Mouse (Mus musculus) left cerebral cortex, postnatal 25 days (tissue): ENCODE measurements around the gene Ptprf. TPM values are rescaled to one million over a fixed set of nuclear protein-coding genes. Genes with fewer than 3 reads are reported as not detected.
A peak's percentile ranks its signal among the peaks of the same experiment; 100 is the strongest.

Experiments used
- DNase-seq, 2 experiments: peaks; one replicate each; pipeline ENCODE4 v3.0.0; 2022; ENCODE audit warnings: low spot score in 2 of 2, mixed read lengths in 1 of 2
- intact Hi-C: fragments of 180-260 bp; cut with DNase I; formaldehyde crosslinking; loops from one replicate; pipeline ENCODE4 v1.15.1; 2025
- total RNA-seq, 2 experiments: library from RNA; stranded (reverse); gene quantifications; 2 replicates each; pipeline ENCODE4 v1.2.3; 2021

The Ptprf gene
- total RNA-seq, 2 experiments from 2014 or later: 134 to 135 TPM

- DNase-seq: no peak
- intact Hi-C loops: no loop called here
Measured at GRCm38 (mm10) chr4:118289266-118289665, 1.9 kb downstream of the Ptprf start.

GRCm38 (mm10) chr4:118288531-118288930 lies 2.7 kb downstream of the Ptprf start:
- no peak for DNase-seq
- intact Hi-C loops: no loop called here

- intact Hi-C loops: no loop called here
Measured at GRCm38 (mm10) chr4:118286202-118286601, 5.0 kb downstream of the Ptprf start.

DNA sequence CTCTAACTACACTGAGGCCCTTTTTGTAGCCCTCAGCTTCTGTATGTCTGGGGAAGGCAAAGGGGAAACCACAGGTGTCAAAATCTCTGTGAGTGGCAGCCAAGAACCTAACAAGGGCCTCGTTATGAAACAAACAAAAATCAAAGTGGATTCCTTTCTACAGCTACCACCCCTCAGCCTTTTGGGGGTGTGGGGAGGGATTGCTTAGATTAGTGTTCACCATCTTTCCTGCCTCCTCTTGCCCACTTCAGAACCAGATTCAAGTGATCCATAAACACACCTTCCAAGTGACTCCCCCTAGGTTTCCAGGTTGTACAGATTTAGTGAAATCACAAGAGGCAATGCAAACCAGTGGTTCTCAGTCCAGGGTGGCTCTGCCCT lies 9.0 kb downstream of the Ptprf start:
- no peak for DNase-seq
- intact Hi-C loops: no loop called here

More at GRCm38 (mm10) chr4:118286202-118286601, 5.0 kb downstream of the Ptprf start:
- DNase-seq: no peak

DNA sequence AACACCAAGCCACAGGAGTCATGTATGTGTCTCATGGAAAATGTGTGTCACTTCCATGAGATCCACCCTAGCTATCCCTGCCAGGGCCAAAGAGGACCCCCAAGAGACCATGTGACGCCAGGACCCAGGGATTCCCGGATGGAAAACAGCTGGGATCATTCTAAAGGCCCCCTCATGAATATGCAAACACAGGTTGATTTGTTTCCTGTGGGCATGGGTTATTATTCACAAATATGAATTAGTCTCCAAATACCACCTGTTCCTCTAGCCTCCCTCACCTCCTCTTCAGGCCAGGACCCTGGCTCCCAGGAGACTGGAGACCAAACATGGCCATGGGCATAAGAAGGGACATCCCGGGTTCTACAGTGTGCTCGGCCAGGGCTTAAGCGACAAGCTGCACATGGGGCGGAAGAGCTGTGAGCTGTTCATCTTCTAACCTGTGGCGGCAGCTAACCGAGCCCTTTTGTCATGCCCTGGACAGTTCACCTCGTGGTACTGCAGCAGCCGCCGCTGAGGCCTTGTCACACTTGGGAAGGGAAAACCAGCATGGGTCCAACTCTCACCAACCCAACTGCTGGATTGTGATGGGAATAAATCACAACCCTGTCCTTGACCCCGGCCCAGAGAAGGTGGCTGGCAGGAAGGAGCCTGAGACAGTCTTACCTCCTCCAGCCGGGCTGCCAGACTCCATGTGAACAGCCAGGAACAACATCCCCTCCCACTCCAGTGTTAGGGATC lies 9.6 kb downstream of the Ptprf start:
- DNase-seq: no peak
- intact Hi-C loops: no loop called here

DNA sequence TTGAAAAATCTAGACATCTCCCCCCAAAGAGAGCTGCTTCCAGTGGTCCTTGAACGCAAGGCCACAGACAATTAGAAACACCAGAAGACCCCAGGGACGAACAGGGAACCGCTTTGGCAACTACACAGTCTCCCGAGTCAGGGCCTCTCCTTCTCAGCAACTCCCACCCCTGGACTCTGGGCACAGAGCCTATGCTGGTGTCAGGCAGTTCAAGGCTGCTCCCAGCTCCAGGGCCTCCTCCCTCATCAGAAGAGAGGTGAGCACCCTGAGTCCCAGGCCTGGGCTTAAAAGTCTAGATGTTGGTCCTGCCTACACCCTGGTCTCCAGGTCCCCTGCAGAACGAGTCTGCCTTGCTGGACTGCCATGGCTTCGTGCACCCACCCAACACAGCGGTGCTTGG lies 10.7 kb downstream of the Ptprf start:
- no peak for DNase-seq
- intact Hi-C loops: no loop called here

- intact Hi-C loops: no loop called here
- peak; percentile 69 to 73 for DNase-seq
Measured at GRCm38 (mm10) chr4:118276520-118277232, 14.5 kb downstream of the Ptprf start.

DNA sequence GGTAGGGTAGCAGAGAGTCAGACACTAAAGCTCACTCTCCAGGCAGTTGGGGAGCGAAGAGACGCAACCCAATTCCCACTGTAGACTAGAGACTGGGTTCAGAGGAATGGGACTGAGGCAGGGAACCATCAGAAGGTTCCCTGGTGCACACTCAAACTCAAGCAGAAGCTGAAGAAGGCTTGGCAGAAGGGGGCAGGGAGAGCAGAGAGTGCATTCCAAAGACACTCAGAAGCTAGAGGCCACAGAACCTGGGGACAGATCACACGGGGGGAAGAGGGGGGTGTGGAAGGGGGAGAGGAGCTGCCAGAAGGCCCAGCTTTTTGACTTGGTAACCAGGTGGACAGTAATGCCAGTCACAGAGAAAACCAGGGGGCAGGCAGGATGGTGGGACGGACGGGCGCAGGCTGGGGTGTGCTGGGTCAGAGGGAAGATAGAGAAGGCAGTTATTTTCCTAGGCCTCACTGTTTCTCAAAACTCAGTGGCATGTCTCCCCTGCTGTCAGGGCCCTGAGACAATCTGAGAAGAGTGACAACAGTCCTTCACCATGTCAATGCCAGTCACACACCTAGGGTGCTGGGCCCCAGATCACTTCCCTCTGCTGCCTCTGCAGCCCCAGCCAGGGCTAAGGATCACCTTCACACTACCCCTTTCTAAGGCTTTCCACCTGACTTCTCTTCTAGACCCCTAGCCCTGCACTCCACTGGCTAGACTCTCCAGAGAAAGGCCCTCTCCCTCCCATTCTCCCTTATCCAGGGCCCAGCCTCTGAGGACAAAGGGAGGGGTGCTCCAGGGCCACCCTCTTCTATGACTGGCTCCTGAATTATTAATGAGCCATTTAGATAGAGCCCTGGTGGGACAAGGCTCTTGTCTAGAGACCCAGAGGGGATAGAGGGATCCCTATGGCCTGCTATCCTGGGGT lies 15.3 kb downstream of the Ptprf start:
- no peak for DNase-seq
- intact Hi-C loops: no loop called here

GRCm38 (mm10) chr4:118274521-118274920 lies 16.7 kb downstream of the Ptprf start:
- DNase-seq: no peak
- intact Hi-C loops: no loop called here

DNA sequence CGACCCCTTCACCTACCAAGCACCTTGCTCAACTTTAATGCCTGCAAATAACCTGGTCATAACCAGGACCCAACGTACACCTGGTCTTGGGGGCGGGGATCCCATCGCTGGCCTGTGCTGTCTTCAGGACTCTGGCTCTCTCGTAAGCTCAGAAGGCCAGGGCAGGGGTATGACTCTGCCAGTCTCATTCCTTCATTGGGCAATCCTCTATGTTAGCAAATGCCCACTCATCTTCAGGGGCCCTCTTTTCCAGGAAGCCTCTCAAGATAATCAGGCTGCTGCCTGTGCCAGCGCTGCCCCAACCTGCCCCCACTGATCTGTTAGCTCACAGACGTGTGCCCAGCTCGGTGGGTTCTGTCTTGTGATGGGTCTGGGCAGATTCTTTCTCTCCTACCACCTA lies 17.2 kb downstream of the Ptprf start:
- no peak for DNase-seq
- intact Hi-C loops: no loop called here

- intact Hi-C loops: no loop called here
- DNase-seq: no peak
Measured at GRCm38 (mm10) chr4:118273545-118273944, 17.7 kb downstream of the Ptprf start.

DNA sequence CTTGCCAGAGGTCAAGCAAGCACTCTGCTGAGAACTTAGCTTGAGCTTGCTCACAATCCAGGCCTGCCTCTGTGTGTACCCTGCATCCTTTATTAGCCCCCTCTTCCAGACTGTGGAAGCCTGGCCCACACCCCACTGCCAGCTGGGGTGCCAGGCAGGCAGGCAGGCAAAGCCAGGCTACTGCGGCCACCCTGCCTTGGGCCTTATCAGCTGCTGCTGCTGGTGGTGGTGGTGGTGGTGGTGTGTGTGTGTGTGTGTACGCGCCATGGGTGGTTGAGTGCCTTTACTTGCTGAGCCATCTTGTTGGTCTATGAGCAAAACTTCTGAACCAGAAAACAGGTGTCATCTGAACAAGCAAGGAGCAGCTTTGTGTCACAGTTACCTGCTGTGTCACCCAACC lies 18.3 kb downstream of the Ptprf start:
- intact Hi-C loops: no loop called here
- no peak for DNase-seq

- intact Hi-C loops: no loop called here
- no peak for DNase-seq
Measured at GRCm38 (mm10) chr4:118272258-118272657, 18.9 kb downstream of the Ptprf start.

DNA sequence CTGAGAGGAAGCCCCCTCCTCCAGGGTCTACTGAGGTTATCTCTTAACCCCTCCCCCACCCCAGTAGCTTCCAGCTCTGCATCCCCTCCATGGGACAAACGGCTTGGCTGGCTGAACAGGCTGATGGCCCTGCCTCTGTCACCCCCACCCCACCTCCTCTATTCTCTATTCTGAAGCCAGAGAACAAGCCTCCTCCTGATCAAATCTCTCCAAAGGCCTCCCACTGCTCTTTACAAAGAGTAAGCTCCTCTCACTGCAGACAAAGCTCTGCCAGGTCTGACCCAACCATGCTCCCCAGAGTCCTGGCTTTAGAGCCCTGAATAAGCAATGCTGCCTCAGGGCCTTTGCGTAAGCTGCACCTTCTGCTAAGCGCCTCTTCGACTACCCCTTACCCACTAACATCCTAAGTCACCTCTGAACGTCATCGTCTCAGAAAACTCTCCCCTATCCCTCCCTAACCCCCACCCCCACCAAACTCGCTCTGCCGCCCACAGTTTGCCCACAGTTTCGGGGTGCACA lies 19.6 kb downstream of the Ptprf start:
- intact Hi-C loops: no loop called here
- no peak for DNase-seq

DNA sequence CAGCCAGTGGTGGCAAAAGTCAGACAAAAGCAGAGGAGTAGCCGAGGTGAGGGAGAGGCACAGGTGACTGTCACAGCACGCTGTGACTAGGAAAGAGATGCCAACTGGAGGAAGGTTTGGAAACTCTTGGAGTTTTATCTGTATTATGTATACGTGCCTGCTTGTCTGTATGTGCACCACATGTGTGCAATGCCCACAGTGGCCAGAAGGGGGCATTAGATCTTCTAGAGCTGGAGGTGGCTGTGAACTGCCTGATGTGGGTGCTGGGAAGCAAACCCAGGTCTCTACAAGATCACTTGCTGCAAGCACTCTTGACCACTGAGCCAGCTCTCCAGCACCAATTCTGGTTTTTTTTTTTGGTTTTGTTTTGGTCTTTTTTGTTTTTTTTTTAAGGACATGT lies 20.5 kb downstream of the Ptprf start:
- intact Hi-C loops: no loop called here
- DNase-seq: no peak

DNA sequence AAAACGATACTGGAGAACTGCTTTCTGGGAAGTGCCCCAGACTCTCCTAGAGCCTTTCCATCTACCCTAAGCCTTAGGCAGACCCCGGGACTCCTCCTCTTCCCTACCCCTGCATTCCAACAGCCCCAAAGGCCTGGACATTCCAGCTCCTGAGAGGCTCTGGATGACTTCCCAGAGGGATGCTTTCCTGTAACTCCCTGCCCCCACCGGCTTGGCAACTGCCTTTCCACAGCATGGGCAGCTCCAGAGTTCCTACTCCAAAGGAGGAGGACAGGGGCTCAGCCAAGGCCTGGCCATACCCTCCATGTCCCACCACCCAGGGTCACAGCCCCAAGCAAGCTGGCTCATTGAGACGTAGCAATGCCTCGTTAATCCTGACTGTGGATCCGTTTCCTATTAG lies 21.2 kb downstream of the Ptprf start:
- intact Hi-C loops: no loop called here
- no peak for DNase-seq

GRCm38 (mm10) chr4:118268429-118269212 lies 22.6 kb downstream of the Ptprf start:
- intact Hi-C loops: no loop called here
- no peak for DNase-seq

DNA sequence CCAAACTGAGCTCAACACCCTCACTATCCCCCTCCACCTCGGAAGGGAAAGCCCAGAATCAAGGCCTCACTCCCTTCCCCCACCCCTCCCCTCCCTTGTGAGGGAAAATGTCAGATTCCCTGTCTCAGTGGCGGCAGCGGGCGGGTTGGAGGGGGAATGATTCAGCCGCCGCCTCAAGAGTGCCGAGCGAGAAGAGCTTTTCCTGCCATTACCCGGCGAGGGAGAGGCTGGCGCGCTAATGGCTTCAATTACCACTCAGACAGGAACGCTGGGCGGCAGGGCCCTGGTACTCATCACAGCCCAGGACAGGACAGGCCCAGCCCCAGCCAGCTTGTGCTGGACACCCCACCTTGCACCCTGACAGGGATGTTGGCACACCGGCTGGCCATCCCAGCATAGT lies 25.6 kb downstream of the Ptprf start:
- peak; percentile 41 to 43 for DNase-seq
- intact Hi-C loops: no loop called here

- intact Hi-C loops: loop anchor here (2.0 kb wide), 1 partner anchor 29 kb away; the partner anchor contains the start of gene Ptprf
- DNase-seq: no peak
Measured at GRCm38 (mm10) chr4:118261771-118262473, 29.3 kb downstream of the Ptprf start.
